ENCODE assay signal across 8 mouse cellular contexts in genomic region chr1:52499601-52500313, GRCm38 (mm10). TPM values are rescaled to one million over a fixed set of nuclear protein-coding genes. Genes with fewer than 3 reads are reported as not detected.
DNase-seq lines count a peak whose midpoint lies in the region; ATAC-seq and TF ChIP-seq lines count a peak whose summit lies in the region.

No protein-coding gene starts in this region.

- peak overlapping the region; percentile 77 for H3K4me2 ChIP-seq in heart, embryonic 15.5 days
- H3K4me2 ChIP-seq in liver, postnatal 0 days (ENCODE audit: low read depth, low read length): peak overlapping the region; percentile 80
- peak overlapping the region; percentile 77 for H3K4me2 ChIP-seq in neural tube, embryonic 12.5 days (replicated peaks)

- H3K27me3 ChIP-seq in heart, embryonic 15.5 days: no peaks in the 10 kb centered on the region
- no peaks in the 10 kb centered on the region for H3K27me3 ChIP-seq in liver, postnatal 0 days (ENCODE audit: insufficient read depth, low read length)
- no peaks in the 10 kb centered on the region for H3K27me3 ChIP-seq in neural tube, embryonic 12.5 days (replicated peaks)

- peak overlapping the region; percentile 92 for H3K4me3 ChIP-seq in embryonic fibroblast, embryonic 13.5 days (ENCODE audit: insufficient read depth, low read length)
- peak overlapping the region; percentile 76 for H3K4me3 ChIP-seq in heart, embryonic 15.5 days
- H3K4me3 ChIP-seq in liver, postnatal 0 days (ENCODE audit: low read depth, low read length): peak overlapping the region; percentile 74
- H3K4me3 ChIP-seq in neural tube, embryonic 12.5 days: peak overlapping the region; percentile 67

- H3K36me3 ChIP-seq in heart, embryonic 15.5 days: no peaks in the 10 kb centered on the region
- no peaks in the 10 kb centered on the region for H3K36me3 ChIP-seq in liver, postnatal 0 days (replicated peaks; ENCODE audit: insufficient read depth, low read length)
- no peaks in the 10 kb centered on the region for H3K36me3 ChIP-seq in neural tube, embryonic 12.5 days

- peak; percentile 73 for DNase-seq in CD4-positive, CD25-positive, alpha-beta regulatory T cell, adult 2 months (ENCODE audit: low read depth, low spot score)
- peak; percentile 47 for DNase-seq in adrenal gland, postnatal 25 days
- DNase-seq in kidney, postnatal 10 days: peak; percentile 63
- peak; percentile 61 for DNase-seq in liver, postnatal 0 days
- DNase-seq in testis, postnatal 10 days (ENCODE audit: low spot score): peak; percentile 69

- TF ChIP-seq CTCF in embryonic fibroblast, embryonic 13.5 days (IDR thresholded peaks at IDR 0.05; ENCODE audit: borderline replicate concordance, insufficient read depth, low read length): no peak
- TF ChIP-seq CTCF in liver, postnatal 0 days (IDR thresholded peaks at IDR 0.05; ENCODE audit: low read depth): no peak

- peaks cover 11% of the 10 kb centered on the region for H3K4me1 ChIP-seq in embryonic fibroblast, embryonic 13.5 days (ENCODE audit: control insufficient read depth, insufficient read depth, low read length)
- peaks cover 26% of the 10 kb centered on the region for H3K4me1 ChIP-seq in heart, embryonic 15.5 days (replicated peaks)
- peaks cover 3% of the 10 kb centered on the region; the same call in 1 of the 2 replicates for H3K4me1 ChIP-seq in liver, postnatal 0 days (ENCODE audit: insufficient read depth)
- no peaks in the 10 kb centered on the region for H3K4me1 ChIP-seq in neural tube, embryonic 12.5 days

- peak overlapping the region; percentile 49 for H3K27ac ChIP-seq in embryonic fibroblast, embryonic 13.5 days (ENCODE audit: insufficient read depth, low read length)
- peak overlapping the region; percentile 94 for H3K27ac ChIP-seq in heart, embryonic 15.5 days
- H3K27ac ChIP-seq in liver, postnatal 0 days (ENCODE audit: low read depth): peak overlapping the region; percentile 95
- H3K27ac ChIP-seq in neural tube, embryonic 12.5 days: no peak overlapping the region

- no peak for TF ChIP-seq POLR2A in embryonic fibroblast, embryonic 13.5 days (IDR thresholded peaks at IDR 0.05; ENCODE audit: low read depth, low read length)

- peak overlapping the region; percentile 86 for H3K9ac ChIP-seq in heart, embryonic 15.5 days
- H3K9ac ChIP-seq in liver, postnatal 0 days (replicated peaks): peak overlapping the region; percentile 88
- peak overlapping the region; percentile 86 for H3K9ac ChIP-seq in neural tube, embryonic 12.5 days

- peak; percentile 29 for ATAC-seq in heart, embryonic 15.5 days (replicated peaks; ENCODE audit: insufficient number of reproducible peaks, insufficient read depth, low FRiP score, low read depth)
- peak; percentile 18 for ATAC-seq in liver, postnatal 0 days
- ATAC-seq in neural tube, embryonic 12.5 days (ENCODE audit: low FRiP score, low read depth): peak; percentile 74

- no peaks in the 10 kb centered on the region for H3K9me3 ChIP-seq in heart, embryonic 15.5 days (replicated peaks)
- no peaks in the 10 kb centered on the region for H3K9me3 ChIP-seq in liver, postnatal 0 days (ENCODE audit: low read length)
- no peaks in the 10 kb centered on the region for H3K9me3 ChIP-seq in neural tube, embryonic 12.5 days

- TF ChIP-seq EP300 in liver, postnatal 0 days (IDR thresholded peaks at IDR 0.05; ENCODE audit: low read depth): no peak

- under 1% methylated on average over 53 of the region's 68 CpGs for WGBS in heart, embryonic 15.5 days
- 1% methylated on average over 43 of the region's 68 CpGs for WGBS in liver, postnatal 0 days (ENCODE audit: insufficient replicate concordance)
- WGBS in neural tube, embryonic 12.5 days: 1% methylated on average over 68 of the region's 68 CpGs

RNA-seq across cellular contexts. Expression of gene Nab1, which starts 0.7 kb away (rescaled TPM):
- 60.6 and 66.3 TPM in 2 replicates for total RNA-seq in adrenal gland, postnatal 25 days (2021)
- polyA plus RNA-seq in embryonic fibroblast, embryonic 13.5 days (2011; ENCODE audit: insufficient read length, low read depth, missing spikeins): 55.1 and 75.8 TPM in 2 replicates
- 23.6 and 25.1 TPM in 2 replicates for polyA plus RNA-seq in heart, embryonic 15.5 days (2015; fragmentation: Nextera tagmentation; extraction: Ambion mirVana)
- 20.3 and 20.9 TPM in 2 replicates for polyA plus RNA-seq in liver, postnatal 0 days (2015; fragmentation: Nextera tagmentation; extraction: Ambion mirVana)
- polyA plus RNA-seq in neural tube, embryonic 12.5 days (2016; fragmentation: Nextera tagmentation; extraction: Ambion mirVana): 8.8 and 11.6 TPM in 2 replicates

Comparison
In these comparisons a context has a peak if more than half of its experiments do, and no peak if none do; other contexts are left out.
1. ATAC-seq: peak in every context shown above with its lines; median percentile 74 in neural tube, embryonic 12.5 days; 29 in heart, embryonic 15.5 days; 18 in liver, postnatal 0 days.